Mouse (Mus musculus) T-cell, adult 66 days (primary cell): ENCODE results near the gene Mars. TPM values are rescaled to one million over a fixed set of nuclear protein-coding genes. Genes with fewer than 3 reads are reported as not detected.

Experiments
- total RNA-seq, 2 experiments: library from RNA; stranded (reverse); gene quantifications; 3 replicates in 1 of 2; 4 replicates in 1 of 2; pipeline ENCODE4 v1.2.4; 2023

Mars gene
- total RNA-seq, result 10 to 100 TPM; 51.4 to 67.0 TPM

GRCm38 (mm10) chr10:127311476-127312355, at the start of gene Mars:
Gene Mars, minus strand, starts transcription at chr10:127311786.

GRCm38 (mm10) chr10:127353909-127354895, 42.6 kb upstream of the Mars start, which contains the start of gene Inhbe:
Gene Inhbe, minus strand, starts transcription at chr10:127354411.

GRCm38 (mm10) chr10:127341891-127342639, 30.5 kb upstream of the Mars start, which contains the start of gene Gli1:
Gene Gli1, minus strand, starts transcription at chr10:127341974.

GRCm38 (mm10) chr10:127321621-127322020, 10.0 kb upstream of the Mars start, which contains the start of gene Arhgap9:
Gene Arhgap9, plus strand, starts transcription at chr10:127321964.

GRCm38 (mm10) chr10:127288800-127289572, 22.6 kb downstream of the Mars start, which contains the start of gene Mbd6:
Gene Mbd6, minus strand, starts transcription at chr10:127289018.

GRCm38 (mm10) chr10:127266112-127267091, 45.2 kb downstream of the Mars start, which contains the start of gene Dctn2:
Gene Dctn2, plus strand, starts transcription at chr10:127266368.

GRCm38 (mm10) chr10:127262548-127263398, 48.8 kb downstream of the Mars start, which contains the start of gene Kif5a:
Gene Kif5a, minus strand, starts transcription at chr10:127263348.

Other genes with a start within 250 kb of the Mars start
- gene Cdk4, start 248.3 kb downstream of the Mars start, total RNA-seq, result 100 to 1,000 TPM; 143 to 156 TPM
- gene Tspan31, start 241.5 kb downstream of the Mars start, total RNA-seq, result 10 to 100 TPM; 10.3 to 13.2 TPM
- gene Agap2, start 236.5 kb downstream of the Mars start, total RNA-seq, result 100 to 1,000 TPM; 166 to 167 TPM
- gene Os9, start 190.7 kb downstream of the Mars start, total RNA-seq, result 100 to 1,000 TPM in 1 of 2 experiments, 10 to 100 TPM in 1; 98.4 to 100 TPM
- 100 to 1,000 TPM; 696 to 735 TPM for gene B4galnt1, start 146.6 kb downstream of the Mars start, total RNA-seq
- under 1 TPM in 1 of 2 experiments, not detected in 1; 0.29 TPM for gene Slc26a10, start 131.1 kb downstream of the Mars start, total RNA-seq
- 1 to 10 TPM in 1 of 2 experiments, not detected in 1; 1.5 TPM for gene Arhgef25, start 121.7 kb downstream of the Mars start, total RNA-seq
- 10 to 100 TPM; 53.6 to 73.9 TPM for gene Dtx3, start 116.1 kb downstream of the Mars start, total RNA-seq
- 10 to 100 TPM; 44.9 to 47.9 TPM for gene Pip4k2c, start 100.2 kb downstream of the Mars start, total RNA-seq
- under 1 TPM; 0.44 to 0.56 TPM for gene Kif5a, start 48.4 kb downstream of the Mars start, total RNA-seq
- gene Dctn2, start 45.4 kb downstream of the Mars start, total RNA-seq, result 10 to 100 TPM; 98.0 to 98.9 TPM
- gene Mbd6, start 22.8 kb downstream of the Mars start, total RNA-seq, result 100 to 1,000 TPM; 110 to 113 TPM
- 100 to 1,000 TPM; 317 to 326 TPM for gene Arhgap9, start 10.2 kb upstream of the Mars start, total RNA-seq
- gene Gli1, start 30.2 kb upstream of the Mars start, total RNA-seq, result not detected
- not detected for gene Inhbe, start 42.6 kb upstream of the Mars start, total RNA-seq
- gene Inhbc, start 58.6 kb upstream of the Mars start, total RNA-seq, result not detected
- 10 to 100 TPM; 71.0 to 89.8 TPM for gene R3hdm2, start 68.5 kb upstream of the Mars start, total RNA-seq
- 10 to 100 TPM in 1 of 2 experiments, 1 to 10 TPM in 1; 8.7 to 12.0 TPM for gene Stac3, start 189.9 kb upstream of the Mars start, total RNA-seq
- not detected for gene Ndufa4l2, start 203.2 kb upstream of the Mars start, total RNA-seq
- 10 to 100 TPM; 95.6 to 98.7 TPM for gene Shmt2, start 210.7 kb upstream of the Mars start, total RNA-seq
- not detected for gene Nxph4, start 222.8 kb upstream of the Mars start, total RNA-seq